Mouse (Mus musculus): Measurements from ENCODE around the gene Sod1.

Sod1 gene

DNA sequence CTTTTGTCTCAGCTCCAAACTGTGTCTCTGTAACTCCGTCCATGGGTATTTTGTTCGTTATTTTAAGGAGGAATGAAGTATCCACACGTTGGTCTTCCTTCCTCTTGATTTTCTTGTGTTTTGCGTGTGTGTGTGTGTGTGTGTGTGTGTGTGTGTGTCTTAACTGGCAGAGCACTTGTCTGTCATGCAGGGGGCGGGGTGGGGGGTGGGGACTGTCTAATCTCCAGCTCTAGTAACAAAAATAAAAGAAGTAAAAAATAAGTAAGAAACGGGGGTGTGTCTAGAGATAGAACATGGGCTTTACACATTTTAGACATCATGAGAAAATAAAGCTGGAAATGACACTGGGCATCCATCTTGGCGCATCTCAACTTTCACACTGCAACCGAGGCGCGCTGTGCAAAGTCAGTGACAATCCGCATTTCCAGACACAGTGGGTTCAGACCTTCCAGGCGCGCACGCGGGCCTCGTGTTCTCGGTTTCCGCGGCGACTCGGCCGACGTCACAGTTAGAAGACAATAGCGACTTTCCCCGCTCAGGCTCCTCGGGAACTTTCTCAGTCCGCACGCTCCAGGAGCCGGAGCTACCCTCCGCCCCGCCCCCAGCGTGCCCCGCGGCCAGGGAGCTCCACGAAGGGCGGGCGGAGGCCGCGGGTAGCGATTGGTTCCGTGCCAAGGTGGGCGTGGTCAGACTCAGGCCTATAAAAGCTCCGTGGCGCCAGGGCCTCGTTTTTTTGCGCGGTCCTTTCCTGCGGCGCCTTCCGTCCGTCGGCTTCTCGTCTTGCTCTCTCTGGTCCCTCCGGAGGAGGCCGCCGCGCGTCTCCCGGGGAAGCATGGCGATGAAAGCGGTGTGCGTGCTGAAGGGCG, at the start of gene Sod1:
TSS of gene Sod1 (plus strand) at position 729 of the 866 bp plus-strand sequence.
- CTCF ChIA-PET = no interaction called here

- CTCF ChIA-PET = no interaction called here
These were observed 49.1 kb upstream of the Sod1 start for GRCm38 (mm10) chr16:90171416-90171815.

- CTCF ChIA-PET = no interaction called here
These were observed 44.1 kb upstream of the Sod1 start for GRCm38 (mm10) chr16:90176472-90176871.

DNA sequence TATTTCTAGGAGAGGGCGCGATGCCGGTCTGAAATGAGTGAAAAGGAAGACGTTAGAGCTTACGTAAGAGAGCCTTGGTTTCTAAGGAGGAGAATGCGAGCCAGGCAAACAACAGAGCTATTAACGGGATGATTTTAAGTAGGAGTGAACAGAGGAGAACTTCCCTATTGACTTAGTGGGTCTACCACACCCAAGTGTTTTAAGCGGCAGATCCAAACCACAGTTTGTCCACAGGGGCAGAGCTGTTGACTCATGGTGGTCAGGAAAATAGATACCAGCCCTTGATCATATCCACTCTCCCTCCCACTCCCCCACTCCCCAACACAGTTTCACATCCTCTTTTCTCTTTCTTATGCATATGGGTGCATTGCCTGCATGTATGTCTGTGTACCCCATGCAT, 43.1 kb upstream of the Sod1 start:
- CTCF ChIA-PET = no interaction called here

DNA sequence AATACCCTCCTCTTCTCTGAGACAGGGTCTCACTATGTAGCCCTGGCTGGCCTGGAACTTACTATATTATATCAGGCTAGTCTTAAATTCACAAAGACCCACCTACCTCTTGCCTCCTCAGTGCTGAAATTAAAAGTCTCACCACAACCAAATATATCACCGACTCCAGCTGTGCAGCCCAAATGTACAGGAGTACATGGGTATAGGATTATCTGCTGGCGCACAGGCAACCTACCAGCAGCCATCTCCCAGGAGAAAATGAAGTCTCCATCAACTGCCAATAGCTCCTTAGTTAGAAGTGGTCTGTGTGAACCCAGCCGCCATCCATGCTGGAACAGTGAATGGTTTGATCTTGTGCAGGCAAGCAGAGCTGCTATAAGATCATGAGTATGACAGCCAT, 42.1 kb upstream of the Sod1 start:
- CTCF ChIA-PET = no interaction called here

GRCm38 (mm10) chr16:90179892-90180291, 40.7 kb upstream of the Sod1 start:
- CTCF ChIA-PET = no interaction called here

DNA sequence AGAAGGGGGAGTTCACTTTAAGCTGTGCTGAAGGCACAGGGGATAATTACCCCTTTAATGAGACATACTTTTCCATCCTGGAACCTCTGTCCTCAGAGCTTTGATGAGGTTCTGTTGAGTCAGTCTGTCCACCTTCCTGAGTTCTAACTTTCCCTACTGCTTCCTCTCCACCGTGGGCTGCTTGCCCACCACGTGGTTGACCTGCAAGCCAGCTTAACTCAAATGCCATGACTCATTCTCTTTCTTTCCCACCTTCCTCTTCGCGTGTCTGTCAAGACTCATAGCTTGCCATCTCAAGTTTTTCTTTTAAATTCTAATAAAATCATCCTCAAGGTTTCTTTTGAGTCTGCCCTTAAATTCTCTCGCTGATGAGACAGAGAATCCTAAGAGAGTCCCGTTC, 39.6 kb upstream of the Sod1 start:
- CTCF ChIA-PET = no interaction called here

DNA sequence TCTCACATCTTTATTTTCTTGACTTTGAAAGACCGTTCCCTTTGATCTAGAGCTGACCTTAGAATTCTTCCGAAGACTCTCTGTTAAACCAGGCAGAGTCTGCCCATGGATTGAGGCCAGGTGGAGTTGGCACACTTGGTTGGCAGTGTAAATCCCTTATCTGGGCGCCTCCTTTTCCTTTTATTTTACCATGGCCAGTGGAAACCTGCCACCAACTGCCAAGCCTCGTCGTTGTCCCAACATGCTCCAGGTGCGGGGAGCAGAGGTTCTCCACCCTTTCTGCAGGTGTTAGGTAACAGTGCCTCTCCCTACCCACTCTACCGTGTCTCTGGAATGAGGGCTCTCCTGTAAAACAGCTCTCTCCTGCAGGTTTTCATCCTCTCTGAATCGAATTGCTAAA, 38.9 kb upstream of the Sod1 start:
- CTCF ChIA-PET = no interaction called here

DNA sequence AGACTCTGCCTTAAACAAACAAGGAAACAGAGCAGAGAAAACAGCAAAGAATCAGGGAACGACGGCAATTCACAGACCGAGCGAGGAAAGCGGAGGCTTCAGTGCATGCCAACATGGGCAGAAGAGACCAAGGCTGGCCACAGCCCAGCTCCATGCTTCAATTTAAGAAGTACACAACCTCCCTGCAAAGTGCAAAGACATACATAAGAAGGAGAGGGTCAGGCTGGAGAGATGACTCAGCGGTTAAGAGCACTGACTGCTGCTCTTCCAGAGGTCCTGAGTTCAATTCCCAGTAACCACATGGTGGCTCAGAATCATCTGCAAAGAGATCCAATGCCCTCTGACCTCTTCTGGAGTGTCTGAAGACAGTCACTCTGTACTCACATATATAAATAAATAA, 36.4 kb upstream of the Sod1 start:
- CTCF ChIA-PET = interaction anchor here (1.2 kb wide), 1 partner anchor 150 kb away, joined by 4 read pairs; no protein-coding TSS in a partner anchor

- CTCF ChIA-PET = interaction anchor here (0.6 to 0.7 kb wide), 2 partner anchors 15 to 543 kb away, joined by 4 to 6 read pairs; no protein-coding TSS in a partner anchor
These were observed 34.5 kb upstream of the Sod1 start for GRCm38 (mm10) chr16:90185928-90186588.

GRCm38 (mm10) chr16:90187453-90187852, 33.1 kb upstream of the Sod1 start:
- CTCF ChIA-PET = no interaction called here

- CTCF ChIA-PET = interaction anchor here (0.5 kb wide), 1 partner anchor 31 kb away, joined by 3 read pairs; no protein-coding TSS in a partner anchor
These were observed 29.3 kb upstream of the Sod1 start for GRCm38 (mm10) chr16:90191289-90191688.

- CTCF ChIA-PET = interaction anchor here (0.6 kb wide), 1 partner anchor 54 kb away, joined by 4 read pairs; no protein-coding TSS in a partner anchor
These were observed 26.8 kb upstream of the Sod1 start for GRCm38 (mm10) chr16:90193719-90194118.

DNA sequence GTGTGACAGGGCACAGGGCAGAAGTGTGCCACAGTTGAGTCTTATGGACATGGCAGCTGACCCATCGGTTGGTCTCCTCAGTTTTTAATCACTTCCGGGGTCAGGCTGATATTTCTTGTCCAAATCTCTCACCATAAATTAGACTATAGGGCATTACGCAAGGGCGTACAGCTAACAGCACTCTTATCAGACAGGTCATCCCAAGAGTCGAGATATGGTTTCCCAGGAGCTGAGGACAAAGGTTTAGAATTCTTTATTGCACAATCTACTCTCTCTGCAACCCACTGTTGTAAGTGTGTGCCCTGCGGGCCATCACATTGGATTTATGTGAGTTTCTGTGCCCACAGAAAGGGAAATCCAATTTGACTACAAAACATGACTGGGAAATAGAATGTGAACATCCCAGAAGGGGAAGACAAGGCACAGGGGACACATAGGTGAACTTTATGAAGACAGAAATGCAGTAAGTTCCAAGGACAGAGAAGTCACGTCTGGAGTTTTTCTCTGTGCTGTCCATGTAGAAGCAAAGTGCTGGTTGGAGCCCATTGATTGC, 23.8 kb upstream of the Sod1 start:
- CTCF ChIA-PET = no interaction called here

GRCm38 (mm10) chr16:90197337-90197973, 23.1 kb upstream of the Sod1 start:
- CTCF ChIA-PET = no interaction called here

GRCm38 (mm10) chr16:90198626-90199025, 21.9 kb upstream of the Sod1 start:
- CTCF ChIA-PET = interaction anchor here (0.5 kb wide), 1 partner anchor 60 kb away, joined by 3 read pairs; no protein-coding TSS in a partner anchor

DNA sequence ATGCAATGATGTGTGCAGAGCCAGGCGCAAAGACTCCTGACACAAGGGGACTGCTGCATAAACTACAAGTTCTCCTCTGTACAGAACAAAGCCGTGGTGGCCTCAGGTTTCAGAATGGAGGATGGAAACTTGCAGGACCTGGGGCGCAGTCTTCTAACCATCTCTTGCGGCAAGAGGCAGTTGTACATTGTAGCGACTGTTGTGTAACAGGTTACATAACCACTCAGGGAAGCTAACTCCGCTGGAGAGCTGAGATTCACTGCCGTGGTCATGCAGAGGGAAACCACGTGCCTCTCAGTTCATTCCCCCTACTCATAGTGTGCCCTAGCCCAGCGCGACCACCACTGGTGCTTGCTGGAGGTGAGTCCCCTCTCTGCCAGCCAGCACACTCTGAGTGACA, 21.4 kb upstream of the Sod1 start:
- CTCF ChIA-PET = interaction anchor here (0.5 kb wide), 1 partner anchor 61 kb away, joined by 3 read pairs; no protein-coding TSS in a partner anchor

DNA sequence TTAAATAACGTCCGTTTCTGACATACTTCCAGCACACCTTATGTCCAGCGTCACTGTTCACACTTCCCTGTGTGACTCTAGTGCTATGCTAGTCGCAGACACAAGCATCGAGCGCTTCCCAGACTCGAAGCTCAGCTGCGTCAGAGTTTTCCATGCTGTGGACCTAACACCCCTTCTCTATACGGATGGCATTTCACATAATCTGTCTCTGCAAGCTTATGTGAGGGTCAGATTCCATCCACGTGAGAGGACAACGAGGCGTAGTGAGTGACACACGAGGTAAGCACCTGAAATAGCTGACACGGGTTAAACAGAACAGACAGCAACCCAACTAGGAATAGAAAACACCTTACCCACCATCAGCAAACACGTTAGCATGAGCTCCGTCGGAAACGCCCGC, 18.4 kb upstream of the Sod1 start:
- CTCF ChIA-PET = no interaction called here

DNA sequence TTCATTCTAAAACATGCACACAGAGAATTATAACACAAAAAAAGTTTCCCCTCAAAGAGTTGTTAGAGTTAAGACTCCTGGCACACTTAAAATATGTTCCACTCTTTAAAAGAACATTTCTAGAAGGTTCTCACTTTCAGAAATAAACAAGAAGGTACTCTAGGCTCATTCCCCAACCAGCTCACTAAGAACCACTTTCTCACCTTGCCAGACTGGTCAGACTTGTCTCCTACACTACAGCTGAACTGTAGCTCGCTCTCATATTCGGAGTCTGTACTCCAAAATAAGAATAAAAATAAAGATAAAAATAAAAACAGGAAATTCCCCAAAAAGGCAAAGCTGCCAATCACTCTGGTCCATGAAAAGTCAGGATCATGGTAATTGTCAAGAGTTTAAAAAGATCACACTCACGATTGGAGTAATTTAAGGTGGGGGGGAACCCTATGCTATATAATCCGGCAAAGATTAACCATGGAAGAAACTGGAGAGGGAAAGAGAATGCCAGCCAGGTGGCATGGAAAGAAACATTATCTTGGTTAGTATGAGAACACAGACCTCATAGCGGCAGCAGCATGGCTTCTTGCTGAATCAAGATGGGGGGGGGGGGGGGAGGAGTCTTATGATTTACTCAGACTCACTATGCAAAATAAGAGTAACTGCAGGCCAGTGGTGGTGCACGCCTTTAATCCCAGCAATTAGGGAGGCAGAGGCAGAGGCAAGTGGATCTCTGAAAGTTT, 17.2 kb upstream of the Sod1 start:
- CTCF ChIA-PET = no interaction called here

- CTCF ChIA-PET = no interaction called here
These were observed 15.7 kb upstream of the Sod1 start for GRCm38 (mm10) chr16:90204868-90205267.

- CTCF ChIA-PET = no interaction called here
These were observed 11.6 kb upstream of the Sod1 start for GRCm38 (mm10) chr16:90208996-90209395.

GRCm38 (mm10) chr16:90210717-90211116, 9.8 kb upstream of the Sod1 start:
- CTCF ChIA-PET = no interaction called here

Data from spleen, embryonic (tissue).